Mouse (Mus musculus) layer of hippocampus, postnatal 14 days (tissue): ENCODE measurements at regions not wholly inside any gene's neighbourhood (a gene's known extent, or its start where the extent isn't known, plus 50 kb on each side); places are given as distances from the start of the nearest gene placed in this dataset.

Source experiments
- DNase-seq, 2 experiments: peaks; one replicate each; pipeline ENCODE4 v3.0.0; 2021 to 2022; ENCODE audit warnings: low spot score in 2 of 2, mixed read lengths in 1 of 2

GRCm38 (mm10) chr3:70201334-70201943 is 194.0 kb downstream of the Otol1 start:
- no peak for DNase-seq

GRCm38 (mm10) chr3:70215195-70215594 is 207.8 kb downstream of the Otol1 start:
- DNase-seq: no peak

- no peak for DNase-seq
Measured at GRCm38 (mm10) chr3:70216096-70216495, 208.7 kb downstream of the Otol1 start.

DNA sequence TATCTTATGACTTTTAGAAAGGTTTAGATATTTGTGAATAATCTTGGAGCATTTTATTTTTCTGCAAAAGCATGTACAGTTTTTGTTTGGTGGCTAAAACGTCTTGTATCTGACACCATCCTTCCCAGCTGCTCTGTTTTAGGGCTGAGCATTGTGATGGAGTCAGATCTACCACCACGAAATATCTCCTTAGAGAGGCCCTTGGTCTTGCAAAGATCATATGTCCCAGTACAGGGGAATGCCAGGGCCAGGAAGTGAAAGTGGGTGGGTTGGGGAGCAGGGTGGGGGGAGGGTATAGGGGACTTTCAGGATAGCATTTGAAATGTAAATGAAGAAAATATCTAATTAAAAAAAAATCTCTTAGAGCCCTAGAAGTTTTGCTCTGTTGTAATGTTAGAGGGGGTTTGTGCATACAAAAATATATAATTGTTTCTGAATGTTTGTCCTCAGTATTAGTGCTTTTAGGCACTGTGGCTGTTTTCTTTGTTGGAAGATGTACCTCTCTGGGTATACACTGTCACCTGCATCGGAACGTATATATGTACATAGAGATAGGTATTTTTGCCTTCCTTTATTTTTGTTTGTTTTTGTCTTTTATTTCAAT is 211.4 kb downstream of the Otol1 start:
- no peak for DNase-seq

GRCm38 (mm10) chr3:70223443-70224065 is 216.1 kb downstream of the Otol1 start:
- peak in 1 of 2 experiments; percentile 46 for DNase-seq

DNA sequence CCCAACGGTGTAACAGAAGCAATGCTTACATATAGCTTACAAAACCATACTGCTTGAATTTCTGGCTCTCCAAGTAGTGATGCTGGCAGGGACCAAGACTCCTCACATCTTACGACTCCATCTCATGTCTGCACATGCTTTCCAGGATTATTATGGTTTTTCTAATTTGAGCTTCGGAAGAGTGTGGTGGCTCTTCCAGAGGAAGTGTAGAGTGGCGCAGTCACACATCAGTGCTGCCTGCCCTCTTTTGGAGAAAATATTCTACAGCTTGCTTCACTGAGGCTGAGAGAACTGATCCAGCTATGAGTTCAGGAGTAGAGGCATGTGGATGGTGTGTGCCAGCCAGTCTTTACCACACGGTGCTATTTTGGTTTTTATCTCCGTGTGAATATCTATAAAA is 217.4 kb downstream of the Otol1 start:
- DNase-seq: no peak

GRCm38 (mm10) chr3:70227165-70227564 is 219.8 kb downstream of the Otol1 start:
- no peak for DNase-seq

DNA sequence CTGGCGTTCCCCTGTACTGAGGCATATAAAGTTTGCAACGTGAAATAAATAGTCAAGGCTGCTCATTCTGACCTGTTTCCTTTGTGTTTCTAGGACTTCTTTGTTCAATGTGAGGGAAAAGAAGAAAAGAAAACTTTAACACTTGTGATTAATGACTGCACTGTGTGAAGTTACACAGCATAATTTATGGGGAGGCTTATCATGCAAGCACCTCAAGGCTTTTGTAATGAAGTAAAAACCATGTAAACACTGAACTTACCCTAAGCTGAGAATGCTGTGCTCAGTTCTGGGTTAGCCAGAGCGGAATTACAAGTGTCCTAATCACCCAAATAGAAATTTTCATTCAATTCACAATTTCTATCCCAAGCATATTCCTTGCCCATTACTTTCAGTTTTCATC is 241.2 kb downstream of the Otol1 start:
- DNase-seq: no peak

DNA sequence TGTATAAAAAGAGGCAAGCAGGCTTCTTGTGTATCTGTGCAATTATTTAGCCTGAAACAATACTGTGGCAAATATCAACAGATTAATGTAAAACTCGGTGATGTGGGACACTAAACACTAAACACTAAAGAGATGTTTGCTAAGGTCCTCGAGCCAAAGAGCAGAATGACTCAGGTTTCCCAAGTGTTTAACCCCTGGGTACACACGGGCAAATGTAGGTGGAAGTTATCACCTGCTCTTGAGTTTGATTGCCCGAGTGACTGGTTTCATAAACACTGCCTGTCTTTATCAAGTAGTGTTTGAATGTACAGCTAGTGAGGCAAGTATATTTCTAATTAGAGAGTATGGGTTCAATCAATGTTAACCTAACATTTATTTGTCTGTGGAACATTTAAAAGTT is 242.5 kb downstream of the Otol1 start:
- DNase-seq: no peak

DNA sequence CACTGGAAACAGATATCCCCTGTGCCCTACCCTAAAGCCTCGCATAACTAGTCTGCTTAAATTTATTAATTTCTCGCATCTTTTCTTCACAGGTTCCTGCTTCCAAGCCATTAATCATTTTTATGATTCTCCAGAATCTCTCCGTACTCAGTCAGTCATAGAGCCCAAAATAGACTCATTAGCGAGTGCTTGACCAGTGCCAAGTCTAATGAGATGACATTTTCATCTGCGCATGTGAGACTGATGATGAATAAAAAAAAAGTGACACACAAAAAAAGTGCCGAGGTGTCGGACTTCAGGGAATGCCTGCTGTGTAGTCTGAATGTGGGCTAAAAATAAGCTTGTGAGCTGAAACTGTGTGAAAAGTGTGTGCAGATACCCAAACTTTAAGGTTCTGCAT is 243.3 kb downstream of the Otol1 start:
- no peak for DNase-seq

DNA sequence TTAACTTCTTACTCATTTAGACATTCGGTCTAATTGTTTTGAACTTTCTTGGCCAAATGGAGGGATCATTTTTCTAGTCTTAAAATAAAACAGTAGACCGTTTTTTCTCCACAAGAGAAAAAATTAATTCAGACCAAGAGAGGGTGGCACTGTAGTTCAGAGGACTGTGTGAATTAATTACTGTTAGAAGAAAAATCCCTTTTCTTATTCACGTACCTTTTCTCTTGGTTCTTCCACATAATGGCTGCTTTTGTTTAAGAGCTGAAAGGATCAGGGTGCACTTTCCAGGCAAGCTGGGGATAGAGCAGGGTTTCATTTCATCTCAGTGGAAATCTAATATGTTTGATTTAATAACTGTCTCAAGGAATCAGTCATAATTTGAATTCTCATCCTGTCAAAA is 255.9 kb downstream of the Otol1 start:
- no peak for DNase-seq

DNA sequence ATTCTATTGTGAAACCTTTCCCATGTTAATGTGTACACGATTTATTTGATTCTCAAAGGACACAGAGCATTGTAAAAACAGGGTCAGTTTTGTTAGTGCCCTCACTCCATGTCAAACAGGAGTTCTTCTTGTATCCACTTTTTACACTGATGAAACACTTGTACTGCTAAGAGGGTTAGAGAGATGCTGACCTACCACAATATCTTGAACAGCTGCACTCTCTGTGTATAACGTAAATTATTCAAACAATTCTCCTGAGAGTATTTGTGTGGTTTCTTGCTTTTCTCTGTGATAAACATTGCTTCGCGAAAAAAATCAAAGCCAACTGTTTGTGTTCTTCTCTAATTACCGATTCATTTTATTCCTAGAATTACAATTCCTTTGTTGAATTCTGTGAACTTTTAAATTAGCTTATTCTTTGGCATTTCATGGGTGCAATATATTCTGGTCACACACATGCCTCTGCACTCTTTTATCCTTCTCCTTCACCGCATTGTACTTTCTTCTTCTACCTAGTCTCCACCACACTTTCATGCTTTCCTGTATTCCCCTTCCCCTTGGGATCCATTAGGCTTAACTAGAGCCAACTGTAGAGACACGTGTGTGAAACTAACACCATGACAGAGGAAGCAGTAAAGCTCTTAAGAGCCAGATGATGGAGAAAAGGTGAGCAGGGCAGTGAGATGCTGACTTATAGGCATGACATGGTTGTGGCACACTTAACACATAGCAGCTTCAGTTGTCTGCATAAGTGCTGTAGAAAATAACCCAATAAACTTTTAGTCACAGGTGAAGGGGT is 281.4 kb downstream of the Otol1 start:
- DNase-seq: no peak

- DNase-seq: peak; percentile 49 to 87
Measured at GRCm38 (mm10) chr3:70307556-70307955, 300.1 kb downstream of the Otol1 start.

GRCm38 (mm10) chr3:70308061-70308461 is 300.6 kb downstream of the Otol1 start:
- peak; percentile 22 to 59 for DNase-seq

- DNase-seq: peak in 1 of 2 experiments; percentile 13
Measured at GRCm38 (mm10) chr3:70309304-70309703, 301.9 kb downstream of the Otol1 start.

DNA sequence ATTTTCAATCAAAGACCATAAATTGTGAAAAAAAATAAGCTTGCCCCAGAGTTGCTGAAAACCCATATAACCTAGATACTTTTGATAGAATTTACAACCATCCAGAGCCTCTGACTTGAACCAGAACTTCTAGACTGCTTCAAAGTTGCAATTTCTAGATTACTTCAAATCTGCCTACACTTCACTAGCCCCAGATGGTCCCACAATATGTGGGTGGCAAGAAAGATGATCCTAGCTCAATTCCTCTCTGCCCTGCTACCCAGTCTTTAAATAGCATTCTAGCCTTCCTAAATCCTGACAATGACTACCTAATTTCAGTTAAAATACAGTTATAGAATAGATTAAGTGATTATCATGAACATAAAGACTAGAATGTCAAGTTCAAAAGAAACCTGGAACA is 303.6 kb downstream of the Otol1 start:
- DNase-seq: no peak

DNA sequence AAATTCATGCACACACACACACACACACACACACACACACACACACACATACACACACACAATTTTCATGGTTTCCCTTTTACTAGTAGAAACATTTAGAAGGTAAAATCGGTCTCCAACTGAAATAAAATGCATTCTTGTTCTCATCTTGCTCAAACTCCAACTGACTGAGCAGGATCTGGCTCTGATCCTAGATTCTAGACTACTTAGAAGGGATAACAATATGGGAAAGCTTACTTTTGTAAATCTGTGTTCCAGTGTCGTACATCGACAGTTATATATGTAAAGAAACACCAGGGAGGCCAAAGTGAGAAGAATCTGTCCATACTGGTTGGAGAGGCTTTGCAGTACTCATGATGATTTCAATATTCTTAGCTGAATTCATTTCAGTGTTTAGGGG is 304.6 kb downstream of the Otol1 start:
- DNase-seq: no peak

GRCm38 (mm10) chr3:70313119-70313868 is 305.9 kb downstream of the Otol1 start:
- peak in 1 of 2 experiments; percentile 4 for DNase-seq

GRCm38 (mm10) chr3:70314239-70314638 is 306.8 kb downstream of the Otol1 start:
- DNase-seq: no peak

DNA sequence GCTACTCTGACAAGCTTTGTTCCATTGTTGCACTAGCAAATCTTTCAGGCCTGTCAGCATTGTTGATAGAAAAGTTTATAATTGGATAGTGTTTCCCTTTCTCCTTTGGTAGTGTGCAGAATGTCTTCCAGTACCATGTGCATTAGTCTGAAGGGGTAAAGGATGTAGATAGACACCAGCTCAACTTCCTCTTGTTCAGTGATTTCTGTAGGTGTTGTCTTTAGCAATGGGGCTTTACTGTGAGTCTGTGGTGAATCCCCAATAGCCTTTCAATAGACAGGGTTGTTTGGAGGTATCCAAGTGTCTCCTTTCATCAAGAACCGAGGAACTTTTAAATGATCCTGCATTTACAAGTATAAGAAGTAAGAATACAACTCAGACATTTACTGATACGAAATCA is 311.0 kb downstream of the Otol1 start:
- DNase-seq: no peak

GRCm38 (mm10) chr3:70319139-70319538 is 311.7 kb downstream of the Otol1 start:
- no peak for DNase-seq
